Mouse (Mus musculus) mouse trophoblast stem cell (cell line): ENCODE data around the gene Iqck.

Source experiments
- in situ Hi-C, 2 experiments: fragments of 300-500 bp; cut with MseI, MboI; formaldehyde crosslinking; loops; 2 replicates in 1 of 2; 3 replicates in 1 of 2; pipeline ENCODE4 v1.15.1; 2025

Gene Iqck

DNA sequence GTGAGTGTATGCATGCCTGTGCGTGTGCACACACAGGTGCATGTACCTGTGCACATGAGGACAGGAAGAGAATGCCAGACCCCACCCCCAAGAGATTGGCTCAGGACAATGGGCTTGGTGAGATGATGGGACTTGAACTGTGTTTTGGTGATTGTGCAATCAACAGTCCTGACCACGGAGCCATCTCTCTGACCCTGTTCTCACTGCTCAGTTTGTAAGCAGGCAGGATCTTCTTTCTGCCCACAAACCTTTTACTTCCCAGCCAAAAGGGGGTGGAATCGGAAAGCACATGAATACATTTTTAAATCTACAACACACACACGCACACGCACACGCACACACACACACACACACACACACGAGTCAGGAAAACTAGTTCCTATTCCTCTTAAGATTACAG is 56.0 kb downstream of the Iqck start:
- in situ Hi-C loops, result no loop called here

GRCm38 (mm10) chr7:118912049-118912490 is 56.5 kb downstream of the Iqck start:
- in situ Hi-C loops, result no loop called here

DNA sequence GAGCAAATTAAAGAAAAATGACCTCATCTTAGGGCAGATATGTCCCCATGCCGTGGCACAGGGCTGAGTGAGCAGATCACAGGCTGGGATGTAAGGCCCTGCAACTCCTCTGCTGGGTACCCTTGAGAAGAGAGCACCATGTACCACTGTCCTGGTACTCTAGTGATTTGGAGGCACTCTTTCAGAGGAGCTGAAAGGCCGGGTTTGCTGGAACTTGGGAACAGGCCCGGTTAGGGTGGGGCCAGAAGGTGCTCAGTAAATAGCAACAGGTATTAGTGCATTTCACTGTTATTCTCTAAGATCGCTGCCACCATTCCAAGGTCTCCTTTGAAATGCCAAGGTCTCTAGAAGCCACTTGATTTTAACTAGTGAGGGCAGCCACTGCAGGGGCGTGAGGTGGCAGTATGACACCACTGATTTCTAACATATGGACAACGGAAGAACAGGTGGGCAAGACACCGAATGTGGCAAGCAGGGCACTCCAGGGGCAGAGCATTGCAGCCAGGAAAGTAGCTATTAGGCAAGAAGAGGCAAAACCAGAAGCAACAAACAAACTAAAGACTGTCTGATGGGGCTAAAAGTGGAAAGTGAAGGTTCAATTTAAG is 59.1 kb downstream of the Iqck start:
- in situ Hi-C loops, result no loop called here

DNA sequence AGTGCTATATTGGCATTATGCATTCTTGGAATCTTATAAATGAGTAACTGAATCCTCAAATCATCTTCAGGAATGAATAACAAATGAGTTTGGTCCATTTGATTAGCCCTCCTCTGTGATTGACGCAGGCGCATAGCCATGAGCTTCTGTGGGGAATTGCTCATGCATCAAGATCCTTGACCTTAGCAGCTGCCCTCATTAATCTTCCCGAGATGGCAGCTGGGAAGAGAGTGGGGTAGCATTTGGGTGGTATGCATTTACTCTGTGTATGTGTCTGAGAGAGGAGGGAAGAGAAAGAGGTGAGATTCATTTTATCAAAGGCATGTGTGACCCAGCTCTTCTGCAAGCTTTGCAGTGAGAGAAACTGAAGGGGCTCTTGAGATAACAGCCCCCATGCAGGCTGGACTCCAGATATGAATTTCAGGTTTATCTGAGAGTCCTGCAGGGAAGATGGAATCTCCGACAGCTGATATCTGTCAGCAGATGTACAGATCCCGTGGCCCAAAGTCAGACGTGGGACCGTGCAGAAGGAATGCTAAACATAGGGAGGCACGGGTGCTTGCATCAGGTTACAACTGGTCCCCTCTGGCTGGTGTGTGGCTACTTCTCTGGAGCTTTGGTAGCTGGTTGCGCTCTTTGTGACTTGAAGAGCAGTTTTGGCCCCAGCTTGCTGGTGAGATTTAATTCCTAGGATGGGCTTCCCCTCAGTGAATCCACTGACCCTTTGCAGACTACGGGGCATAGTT is 63.9 kb downstream of the Iqck start:
- in situ Hi-C loops, result no loop called here

GRCm38 (mm10) chr7:118922441-118923202 is 67.1 kb downstream of the Iqck start:
- in situ Hi-C loops, result no loop called here

DNA sequence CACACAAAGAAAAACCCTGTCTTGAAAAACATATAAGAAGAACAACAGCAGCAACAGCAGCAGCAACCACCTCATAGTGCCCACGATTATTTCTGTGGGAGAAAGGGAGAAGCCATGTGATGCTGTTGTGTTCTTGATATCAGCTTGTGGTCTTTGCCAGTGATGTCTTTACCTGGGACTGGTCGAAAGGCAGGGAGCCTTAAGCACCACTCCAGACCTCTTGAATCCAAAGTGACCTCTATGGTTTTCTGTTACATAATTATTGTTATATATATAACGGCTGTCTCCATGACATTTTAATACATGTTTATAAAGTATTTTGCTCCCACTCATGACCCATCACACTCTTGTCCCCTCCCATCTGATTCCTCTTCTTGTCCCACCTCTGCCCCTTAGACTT is 70.0 kb downstream of the Iqck start:
- in situ Hi-C loops, result no loop called here

DNA sequence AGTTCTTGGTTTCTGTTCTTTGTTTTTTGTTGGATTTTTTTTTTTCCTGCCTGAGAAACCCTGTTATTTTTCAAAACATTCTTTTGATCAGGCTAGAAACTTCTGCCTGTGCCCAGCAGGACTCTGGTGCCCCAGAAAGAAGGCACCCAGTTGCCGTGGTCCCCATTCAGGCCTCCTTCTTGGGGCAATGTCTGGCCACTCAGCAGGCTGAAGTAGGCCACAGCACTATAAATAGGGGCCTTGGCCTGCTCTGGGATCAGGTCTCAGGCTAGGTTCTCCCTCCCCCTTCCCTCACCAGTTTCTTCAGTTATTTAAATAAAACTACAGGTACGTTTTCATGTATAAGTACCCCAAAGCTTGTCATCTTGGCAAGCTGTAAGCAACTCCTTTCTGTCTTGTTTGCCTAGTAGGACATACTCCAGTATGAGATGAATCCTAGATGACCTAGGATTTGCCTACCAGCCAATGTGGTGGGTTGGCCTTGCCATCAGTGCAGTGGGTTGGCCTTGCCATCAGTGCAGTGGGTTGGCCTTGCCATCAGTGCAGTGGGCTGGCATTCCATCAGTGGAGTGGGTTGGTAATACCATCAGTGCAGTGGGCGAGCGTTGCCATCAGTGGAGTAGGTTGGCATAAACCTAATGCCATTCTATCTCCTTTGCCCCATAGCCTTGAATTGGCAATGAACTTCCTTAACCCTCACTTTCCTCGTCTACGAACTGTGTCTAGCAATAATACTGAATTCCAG is 71.1 kb downstream of the Iqck start:
- in situ Hi-C loops, result no loop called here

DNA sequence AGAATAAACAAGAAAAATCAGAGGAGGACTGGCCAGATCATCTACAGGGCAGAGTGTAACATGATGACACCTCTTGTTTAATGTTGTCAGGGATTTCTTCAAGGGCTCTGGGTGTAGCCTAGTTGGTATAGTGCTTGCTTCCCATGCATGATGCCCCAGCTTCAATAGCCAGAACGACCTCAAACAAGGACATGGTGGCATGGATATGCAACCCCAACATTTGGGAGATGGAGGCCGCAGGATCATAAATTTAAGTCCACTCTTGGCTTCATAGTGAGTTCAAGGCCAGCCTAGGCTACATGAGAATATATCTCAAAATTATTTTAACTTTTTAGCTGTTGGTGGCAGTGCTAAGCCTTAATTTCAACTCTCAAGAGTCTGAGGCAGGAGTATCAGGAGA is 71.7 kb downstream of the Iqck start:
- in situ Hi-C loops, result no loop called here

GRCm38 (mm10) chr7:118928316-118928715 is 72.8 kb downstream of the Iqck start:
- in situ Hi-C loops, result no loop called here

DNA sequence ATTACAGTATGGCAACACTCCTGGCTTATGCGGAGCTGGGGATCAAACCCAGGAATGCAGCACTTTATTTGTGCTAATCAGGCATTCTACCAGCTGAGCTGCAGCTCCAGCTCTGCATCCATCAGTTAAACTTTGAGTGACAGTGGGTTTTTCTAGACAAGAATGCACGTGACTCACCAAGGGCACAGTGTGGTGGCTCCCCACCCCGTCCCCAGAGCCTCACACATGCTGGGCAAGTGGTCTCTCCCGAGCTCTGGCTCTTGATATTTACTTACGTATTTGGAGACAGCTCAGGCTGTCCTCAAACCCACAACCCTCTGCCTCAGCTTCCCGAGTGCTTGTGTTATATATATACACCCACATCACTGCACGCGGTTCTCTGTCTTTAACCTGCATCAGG is 73.4 kb downstream of the Iqck start:
- in situ Hi-C loops, result no loop called here

- in situ Hi-C loops, result no loop called here
These were observed 74.2 kb downstream of the Iqck start for GRCm38 (mm10) chr7:118929601-118930311.

DNA sequence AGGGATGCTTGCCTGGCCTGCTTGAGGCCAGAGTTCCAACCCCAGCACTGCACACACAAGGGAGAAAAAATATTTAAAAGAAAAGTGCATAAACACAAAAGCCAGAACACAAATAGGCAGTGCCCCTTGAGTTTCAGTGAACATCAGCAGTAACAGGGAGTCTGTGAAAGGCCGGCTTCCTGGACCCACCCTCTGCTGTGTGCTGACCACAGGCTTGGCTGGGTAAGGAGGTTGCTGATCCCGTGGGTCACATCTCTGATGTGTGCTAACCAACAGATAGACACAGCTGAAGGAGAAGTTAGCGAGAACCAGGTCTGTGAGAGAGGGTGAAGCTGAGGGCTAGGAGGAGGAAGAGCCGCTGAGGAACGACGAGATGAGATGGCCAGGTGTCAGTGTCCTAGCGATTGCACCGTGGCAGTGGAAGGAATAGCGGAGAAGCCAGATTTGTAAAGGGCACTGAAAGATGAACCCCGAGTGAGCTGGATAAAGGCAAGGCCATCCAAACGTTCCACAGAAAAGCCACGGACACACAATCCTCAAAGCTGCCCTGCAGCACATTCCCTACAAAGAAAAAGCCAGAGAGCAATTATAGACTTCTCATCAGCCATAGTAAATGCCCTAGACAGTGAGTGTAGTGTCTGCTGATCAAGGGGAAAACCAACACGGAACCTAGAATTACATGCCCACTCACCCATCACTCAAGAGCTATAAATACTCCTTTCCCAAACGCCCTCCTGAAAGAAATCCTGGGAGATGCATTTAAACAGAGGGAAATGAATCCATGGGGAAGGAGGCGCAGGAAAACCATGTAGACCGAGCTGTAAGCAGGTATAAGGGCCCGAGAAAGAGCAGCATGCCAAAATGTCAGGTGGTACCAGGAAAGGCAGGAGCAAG is 76.2 kb downstream of the Iqck start:
- in situ Hi-C loops, result no loop called here

DNA sequence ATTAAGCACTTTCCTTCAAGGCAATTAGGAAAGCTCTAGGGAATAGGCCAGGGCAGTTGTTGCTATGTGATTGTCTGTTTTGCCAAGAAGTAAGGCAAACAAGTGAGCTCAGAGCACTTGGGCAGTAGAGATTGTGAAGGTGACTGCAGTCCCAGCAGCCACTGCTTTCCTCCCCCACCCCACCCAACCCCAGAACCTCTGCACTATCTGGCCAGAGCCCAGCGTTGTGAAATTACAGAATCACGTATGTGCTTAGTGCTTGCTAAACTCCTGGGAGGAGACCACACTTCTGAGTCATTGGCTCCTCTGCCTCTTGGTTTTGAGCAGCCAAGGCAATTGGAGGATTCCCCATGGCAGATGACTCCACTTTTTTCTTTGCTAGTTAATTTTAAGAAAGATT is 79.8 kb downstream of the Iqck start:
- in situ Hi-C loops, result no loop called here

- in situ Hi-C loops, result no loop called here
These were observed 81.3 kb downstream of the Iqck start for GRCm38 (mm10) chr7:118936844-118937243.

DNA sequence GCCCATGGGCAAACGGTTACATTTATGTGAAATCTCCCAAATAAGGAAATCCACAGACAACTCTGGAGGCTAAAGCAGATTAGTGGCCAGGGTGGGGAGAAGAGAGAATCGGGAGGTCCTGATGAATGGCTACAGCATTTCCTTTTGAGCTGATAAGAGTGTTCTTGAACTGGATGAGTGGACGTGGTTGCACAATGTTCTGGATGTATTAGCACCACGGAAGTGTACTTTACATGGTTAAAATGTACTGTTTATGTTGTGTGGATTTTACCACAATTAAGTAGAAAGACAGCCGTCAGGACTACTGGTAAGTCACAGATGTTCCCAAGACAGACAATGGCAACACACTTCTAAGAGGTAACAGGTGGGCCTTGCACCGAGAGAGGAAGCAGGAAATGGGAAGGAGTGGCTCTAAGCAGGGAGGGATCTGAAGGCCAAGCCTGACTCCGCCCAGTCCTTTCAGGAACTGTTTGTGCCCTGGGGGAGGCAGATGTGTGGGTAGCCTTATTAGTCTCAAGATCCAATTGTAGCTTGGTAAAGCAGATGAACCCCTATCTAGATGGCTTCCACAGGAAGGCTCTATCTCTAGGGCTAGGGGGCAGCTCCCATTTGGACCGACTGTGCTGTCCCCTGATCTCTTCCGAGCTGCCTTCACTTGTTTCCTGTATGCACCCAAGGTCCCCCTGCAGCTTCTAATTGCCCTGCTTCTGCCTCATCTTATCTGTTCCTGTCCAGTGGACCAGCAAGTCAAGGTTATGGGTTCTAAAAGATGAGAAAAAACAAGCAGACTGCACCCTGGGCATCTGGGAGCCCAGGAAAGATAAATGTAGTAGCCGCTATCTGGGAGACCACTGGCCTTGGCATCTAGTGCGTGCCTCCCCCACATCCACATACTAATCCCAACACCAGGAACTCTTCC is 82.2 kb downstream of the Iqck start:
- in situ Hi-C loops, result no loop called here

DNA sequence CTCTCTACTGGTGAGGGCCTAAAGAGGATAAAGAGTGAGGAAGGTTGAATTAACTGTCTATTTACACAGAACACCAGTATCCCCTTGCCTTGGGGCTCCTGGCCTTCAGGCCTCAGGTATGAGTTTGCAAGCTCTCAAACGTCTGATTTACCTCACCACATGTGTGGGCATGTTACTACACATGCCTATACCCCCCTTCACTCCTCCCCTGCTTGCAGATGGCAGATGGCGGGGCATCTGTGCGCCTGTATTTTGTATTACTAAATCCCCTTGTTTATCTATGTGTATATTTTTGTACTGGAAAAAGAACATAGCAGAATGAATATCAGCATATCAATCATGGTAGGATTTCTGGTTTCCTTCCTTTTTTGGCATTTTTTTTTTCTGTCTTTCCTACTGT is 86.7 kb downstream of the Iqck start:
- in situ Hi-C loops, result no loop called here

DNA sequence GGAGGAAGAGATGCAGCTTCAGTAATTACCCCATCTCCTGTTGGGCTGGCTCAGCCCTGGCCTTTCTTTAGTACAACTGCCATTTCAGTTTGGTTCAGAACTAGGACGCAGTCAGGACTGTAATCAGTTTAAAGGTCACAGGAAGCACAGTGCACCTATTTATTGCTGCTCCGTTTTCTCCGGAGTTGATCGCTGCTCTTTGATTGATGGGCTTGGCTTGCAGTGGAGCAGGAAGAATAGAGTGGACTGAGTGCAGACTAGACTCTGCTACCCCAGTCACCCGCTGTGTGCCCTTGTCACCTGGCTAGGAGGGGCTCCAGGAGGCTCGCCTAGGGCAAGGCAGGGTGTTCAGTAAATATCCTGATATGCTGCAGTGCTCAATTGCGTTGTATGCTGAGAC is 87.6 kb downstream of the Iqck start:
- in situ Hi-C loops, result no loop called here

DNA sequence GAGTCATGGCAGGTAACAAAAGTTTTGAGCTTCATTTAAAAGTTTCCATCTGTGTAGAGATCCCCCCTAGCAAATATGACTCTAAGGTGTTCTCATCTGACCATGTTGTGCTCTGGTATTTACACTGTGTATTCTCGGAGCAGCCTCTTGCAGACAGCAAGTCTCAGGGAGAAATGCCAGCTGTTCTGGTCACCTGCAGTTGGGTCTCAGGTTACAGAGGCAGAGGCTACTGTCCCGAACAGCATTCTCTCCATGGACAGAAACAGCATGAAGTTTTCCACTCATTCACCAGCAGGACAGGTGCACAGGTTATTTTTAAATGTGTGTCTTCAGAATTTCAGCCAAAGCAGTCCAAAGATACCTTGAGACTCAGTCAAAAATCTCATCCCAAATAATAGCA is 89.3 kb downstream of the Iqck start:
- in situ Hi-C loops, result no loop called here

- in situ Hi-C loops, result no loop called here
These were observed 91.7 kb downstream of the Iqck start for GRCm38 (mm10) chr7:118947241-118947640.
